Mouse (Mus musculus) spleen, adult 2 months (tissue): ENCODE results near the gene Hic1. TPM values are rescaled to one million over a fixed set of nuclear protein-coding genes. Genes with fewer than 3 reads are reported as not detected.

ENCODE experiments used
- DNase-seq, 2 experiments: peaks; one replicate each; pipeline versions ENCODE4 v3.0.0 to v3.0.0-alpha.2; 2012 to 2021; ENCODE audit warnings: low spot score in 2 of 2, low read depth in 1 of 2
- H3K27ac ChIP-seq: fragments of 200-500 bp; 2 replicates; pipeline ENCODE4 v1.5.1; 2012; ENCODE audit warnings: low read length, inconsistent platforms; ENCODE audit not compliant: insufficient read depth
- H3K27me3 ChIP-seq: fragments of 200-500 bp; 2 replicates; pipeline ENCODE4 v1.6.1; 2012; ENCODE audit warnings: mild to moderate bottlenecking, moderate library complexity, low read length, inconsistent platforms; ENCODE audit not compliant: control insufficient read depth, insufficient read depth
- H3K36me3 ChIP-seq: fragments of 200-500 bp; 2 replicates; pipeline ENCODE4 v1.6.1; 2012; ENCODE audit warnings: mild to moderate bottlenecking, low read length, inconsistent platforms; ENCODE audit not compliant: control insufficient read depth, insufficient read depth
- H3K4me1 ChIP-seq: fragments of 200-500 bp; 2 replicates; pipeline ENCODE4 v1.6.1; 2011; ENCODE audit warnings: inconsistent platforms; ENCODE audit not compliant: control insufficient read depth, insufficient read depth, insufficient read length
- H3K4me3 ChIP-seq: fragments of 200-500 bp; 2 replicates; pipeline ENCODE4 v1.5.1; 2011; ENCODE audit warnings: mild to moderate bottlenecking, inconsistent platforms; ENCODE audit not compliant: insufficient read depth, insufficient read length; ENCODE audit errors: extremely low read depth
- CTCF ChIP-seq: fragments of 200-500 bp; IDR thresholded peaks from 2 replicates; pipeline ENCODE4 v1.5.1; 2011; ENCODE audit warnings: mild to moderate bottlenecking, inconsistent platforms; ENCODE audit not compliant: insufficient read depth, insufficient read length, insufficient replicate concordance; ENCODE audit errors: extremely low read depth
- POLR2A ChIP-seq: fragments of 200-500 bp; IDR thresholded peaks from 2 replicates; pipeline ENCODE4 v1.6.1; 2011; ENCODE audit warnings: low read depth, low read length, inconsistent platforms
- WGBS: fragments of 180-500 bp; shearing (Covaris S2); methylation state at CpG from one replicate; pipeline ENCODE4 v1.1.7; 2018; 5-methylcytosine and 5-hydroxymethylcytosine counted together
- polyA plus RNA-seq: library from polyadenylated mRNA; depleted of rRNA; stranded (reverse); fragments of >200 nt; gene quantifications from 2 replicates; pipeline ENCODE4 v1.2.3, GENCODE M21; 2012

Hic1 gene
- polyA plus RNA-seq, 1 experiment, result 9.2 TPM

DNA sequence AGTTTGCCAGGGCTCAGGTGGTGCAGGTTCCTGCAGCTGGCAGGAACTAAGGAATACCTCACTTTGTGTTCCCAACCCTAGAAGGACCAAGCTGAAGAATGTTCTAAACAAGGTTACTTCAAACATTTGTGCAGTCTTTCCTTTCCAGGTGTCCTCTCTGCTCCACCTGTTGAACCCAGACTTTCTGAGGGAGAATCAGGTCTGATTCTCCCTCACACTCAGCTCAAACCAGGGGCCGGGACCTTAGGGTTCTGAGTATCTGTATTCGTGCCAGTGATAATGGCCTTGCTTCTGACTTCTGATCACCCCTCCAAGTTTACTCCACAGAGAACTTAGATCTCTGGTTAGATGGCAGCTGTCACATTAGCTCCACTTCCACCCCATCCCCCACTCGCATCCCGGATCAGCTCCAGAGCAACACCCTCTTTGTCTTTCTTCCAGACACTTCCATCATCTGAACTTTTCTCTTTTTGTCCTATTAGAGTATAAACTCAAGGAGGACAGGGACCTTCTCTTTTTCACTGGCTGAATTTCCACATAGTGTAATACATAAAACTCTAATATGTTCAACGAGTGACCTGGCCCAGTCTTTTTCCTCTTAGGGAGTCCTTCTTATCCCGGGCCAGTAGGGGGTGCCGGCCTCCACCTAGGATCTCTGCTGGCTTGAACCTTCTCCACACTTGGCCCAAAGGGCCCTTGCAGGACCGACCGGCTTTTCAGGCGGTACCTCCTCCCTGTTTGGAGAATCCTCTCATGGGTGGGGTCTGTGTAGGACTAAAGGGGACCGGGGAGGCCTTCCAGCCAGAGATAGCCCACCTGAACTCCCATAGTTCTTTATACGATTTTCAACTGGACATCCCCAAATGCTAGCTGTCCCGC, 23.3 kb upstream of the Hic1 start:
- WGBS, result 28% methylated on average over 13 of the region's 13 CpGs
- TF ChIP-seq CTCF (peak; percentile 54; the same call in 1 of the 2 replicates), POLR2A (no peak)
- H3K4me3 ChIP-seq, result peak overlapping the region; percentile 64
- H3K4me1 ChIP-seq, result peaks cover 13% of the 10 kb centered on the region
- peaks cover 13% of the 10 kb centered on the region for H3K27me3 ChIP-seq
- no peaks in the 10 kb centered on the region for H3K36me3 ChIP-seq
- DNase-seq, result peak; percentile 40 to 67
- no peak overlapping the region for H3K27ac ChIP-seq

DNA sequence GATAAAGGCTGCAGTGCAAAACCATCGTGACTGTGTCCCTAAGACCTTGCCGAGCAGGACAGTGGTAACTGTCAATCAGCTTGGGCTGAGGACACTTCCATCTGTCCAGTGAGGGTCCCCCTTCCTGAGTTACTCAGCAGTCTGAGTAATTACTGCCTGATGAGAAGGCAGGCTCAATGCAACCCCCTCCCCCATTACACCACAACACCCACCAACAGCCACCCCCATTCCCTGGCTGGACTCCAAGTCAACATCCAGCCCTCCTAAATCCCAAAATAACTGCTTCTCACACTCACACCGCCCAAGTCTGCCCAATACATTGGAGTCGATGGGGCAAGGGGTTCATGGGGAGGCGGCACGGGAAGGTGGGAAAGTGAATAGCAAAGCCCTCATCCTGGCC, 22.5 kb upstream of the Hic1 start:
- Histone ChIP-seq H3K4me3 (no peak overlapping the region), H3K27me3 (peaks cover 13% of the 10 kb centered on the region), H3K27ac (no peak overlapping the region), H3K36me3 (no peaks in the 10 kb centered on the region), H3K4me1 (peaks cover 13% of the 10 kb centered on the region)
- no peak for DNase-seq
- TF ChIP-seq POLR2A (no peak), CTCF (no peak)
- WGBS, result 82% methylated on average over 6 of the region's 6 CpGs

- H3K27ac ChIP-seq, result peak within 1 kb of the TSS; percentile 48; the same call in 1 of the 2 replicates
- no peaks in the 10 kb centered on the region for H3K36me3 ChIP-seq
- peaks cover 13% of the 10 kb centered on the region for H3K4me1 ChIP-seq
- 80% methylated on average over 5 of the region's 5 CpGs for WGBS
- peaks cover 13% of the 10 kb centered on the region for H3K27me3 ChIP-seq
- no peak for DNase-seq
- peak within 1 kb of the TSS; percentile 96 for H3K4me3 ChIP-seq
- TF ChIP-seq POLR2A, result no peak
- TF ChIP-seq CTCF, result no peak
These were observed 21.7 kb upstream of the Hic1 start, which contains the start of gene Dph1 for GRCm38 (mm10) chr11:75190905-75191441. Dph1 (minus strand) TSS chr11:75191241.

- TF ChIP-seq POLR2A (peak; percentile 50), CTCF (no peak)
- Histone ChIP-seq H3K36me3 (no peaks in the 10 kb centered on the region), H3K27me3 (peaks cover 13% of the 10 kb centered on the region), H3K4me3 (peak overlapping the region; percentile 96), H3K27ac (peak overlapping the region; percentile 48; the same call in 1 of the 2 replicates), H3K4me1 (peaks cover 18% of the 10 kb centered on the region)
- under 1% methylated on average over 24 of the region's 24 CpGs for WGBS
- DNase-seq, result peak; percentile 73 to 83
These were observed 21.0 kb upstream of the Hic1 start for GRCm38 (mm10) chr11:75190371-75190724.

DNA sequence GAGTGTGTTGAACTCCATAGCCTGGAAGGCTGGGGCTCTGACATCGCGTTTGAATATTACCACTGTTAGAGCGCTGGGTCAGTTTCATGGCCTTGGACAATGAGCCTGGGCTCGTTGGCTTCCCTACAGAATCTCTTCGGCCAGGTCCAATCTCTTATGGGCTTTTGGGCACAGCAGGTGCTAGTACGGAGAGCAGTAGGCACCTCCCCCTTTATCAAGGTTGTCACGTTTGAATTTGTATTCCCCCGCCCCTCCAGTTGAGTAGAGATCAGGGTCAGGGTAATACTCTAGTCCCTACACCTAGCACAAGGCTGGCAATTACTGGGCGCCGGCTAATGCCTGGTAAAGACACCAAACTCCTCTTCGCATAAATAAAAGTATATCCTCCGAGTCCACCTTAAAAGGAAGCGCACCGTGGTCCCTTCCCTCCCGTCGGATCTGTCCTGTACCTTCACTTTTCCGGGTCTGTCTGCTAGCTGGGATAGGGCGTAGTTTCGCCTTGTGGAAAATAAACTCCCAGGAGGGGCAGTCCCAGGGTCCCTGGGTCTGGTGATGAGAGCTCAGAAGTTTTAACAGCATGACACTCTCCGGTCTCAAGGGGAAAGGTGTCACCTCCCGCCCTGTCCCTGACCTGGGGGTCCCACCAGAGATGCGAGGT, 20.5 kb upstream of the Hic1 start:
- Histone ChIP-seq H3K27ac (peak overlapping the region; percentile 48; the same call in 1 of the 2 replicates), H3K4me1 (peaks cover 18% of the 10 kb centered on the region), H3K36me3 (no peaks in the 10 kb centered on the region), H3K27me3 (peaks cover 10% of the 10 kb centered on the region), H3K4me3 (peak overlapping the region; percentile 96)
- WGBS, result 2% methylated on average over 22 of the region's 22 CpGs
- no peak for DNase-seq
- no peak for TF ChIP-seq CTCF
- TF ChIP-seq POLR2A, result no peak

- TF ChIP-seq CTCF (no peak), POLR2A (no peak)
- peak in 1 of 2 experiments; percentile 73 for DNase-seq
- Histone ChIP-seq H3K27me3 (no peaks in the 10 kb centered on the region), H3K4me1 (peaks cover 16% of the 10 kb centered on the region; the same call in 1 of the 2 replicates), H3K4me3 (no peak overlapping the region), H3K27ac (no peak overlapping the region), H3K36me3 (peaks cover 1% of the 10 kb centered on the region; the same call in 1 of the 2 replicates)
- 69% methylated on average over 2 of the region's 2 CpGs for WGBS
These were observed 15.7 kb upstream of the Hic1 start for GRCm38 (mm10) chr11:75184986-75185385.
